Mouse (Mus musculus) ES-E14 (cell line): Measurements from ENCODE around the gene Inf2.

Source experiments
- CHD2 ChIP-seq: IDR thresholded peaks from 2 replicates; pipeline ENCODE4 v1.6.1; 2014; ENCODE audit warnings: mild to moderate bottlenecking, low read depth, low read length, inconsistent platforms
- HCFC1 ChIP-seq: IDR thresholded peaks from 2 replicates; pipeline ENCODE4 v1.6.1; 2012; ENCODE audit warnings: low read length, inconsistent platforms, borderline replicate concordance; ENCODE audit not compliant: insufficient read depth
- ZC3H11A ChIP-seq: IDR thresholded peaks from 2 replicates; pipeline ENCODE4 v1.6.1; 2012; ENCODE audit warnings: low read depth, mild to moderate bottlenecking, inconsistent platforms, low read length, borderline replicate concordance

DNA sequence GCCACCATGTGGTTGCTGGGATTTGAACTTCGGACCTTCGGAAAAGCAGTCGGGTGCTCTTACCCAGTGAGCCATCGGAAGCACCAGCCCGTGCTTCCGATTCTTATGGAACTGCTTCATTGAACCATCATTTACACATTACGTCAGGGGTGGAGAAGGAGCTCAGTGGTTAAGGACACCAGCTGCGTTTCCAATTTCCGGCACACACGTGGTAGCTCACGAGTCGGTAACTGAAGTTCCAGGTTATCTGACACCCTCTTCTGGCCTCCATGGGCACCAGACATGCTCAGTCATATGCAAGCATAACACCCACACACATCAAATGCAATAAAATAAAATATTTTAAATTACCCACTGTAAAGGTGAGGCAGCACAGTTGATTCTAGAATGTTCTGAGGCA, 41.4 kb downstream of the Inf2 start:
- TF ChIP-seq CHD2 = no peak
- no peak for TF ChIP-seq ZC3H11A
- TF ChIP-seq HCFC1 = no peak
